Mouse (Mus musculus) gastrocnemius, postnatal 14 days (tissue): Measurements from ENCODE around the gene Ap1s1. TPM values are rescaled to one million over a fixed set of nuclear protein-coding genes. Genes with fewer than 3 reads are reported as not detected.

ENCODE experiments used
- DNase-seq: peaks from one replicate; pipeline ENCODE4 v3.0.0; 2021; ENCODE audit warnings: mixed read lengths
- intact Hi-C: fragments of 180-260 bp; cut with DNase I; formaldehyde crosslinking; loops from one replicate; pipeline ENCODE4 v1.15.1; 2025; ENCODE audit warnings: low total_unique reads
- long read RNA-seq, 2 experiments: library from polyadenylated mRNA; stranded (forward); transcript quantifications; one replicate each; pipeline ENCODE4 v2.0.0; 2021
- total RNA-seq, 2 experiments: library from RNA; stranded (reverse); gene quantifications; 2 replicates each; pipeline ENCODE4 v1.2.3; 2021

The Ap1s1 gene
- total RNA-seq = 10 to 100 TPM; 24.3 to 26.0 TPM
- long read RNA-seq, experiment 1, transcript Ap1s1-201 (5 exons, 1,353 nt) = major isoform, 26 of 27 reads
- long read RNA-seq, experiment 1, partial matches to known transcripts = 1 of 27 reads
- long read RNA-seq, experiment 1, other reads (novel, unspliced or antisense) = 0 of 27 reads
- long read RNA-seq, experiment 2, transcript Ap1s1-201 (5 exons, 1,353 nt) = major isoform, 21 of 25 reads
- long read RNA-seq, experiment 2, partial matches to known transcripts = 1 of 25 reads
- long read RNA-seq, experiment 2, other reads (novel, unspliced or antisense) = 2 of 25 reads

GRCm38 (mm10) chr5:137045402-137046323 lies at the start of gene Ap1s1:
Gene Ap1s1 (minus strand): TSS chr5:137046135.
- DNase-seq = peak; percentile 97
- intact Hi-C loops = no loop called here

- intact Hi-C loops = no loop called here
- no peak for DNase-seq
These were observed 49.2 kb upstream of the Ap1s1 start for GRCm38 (mm10) chr5:137095135-137095534.

GRCm38 (mm10) chr5:137093720-137094119 lies 47.8 kb upstream of the Ap1s1 start:
- no peak for DNase-seq
- intact Hi-C loops = no loop called here

GRCm38 (mm10) chr5:137091560-137091959 lies 45.6 kb upstream of the Ap1s1 start:
- intact Hi-C loops = no loop called here
- no peak for DNase-seq

GRCm38 (mm10) chr5:137090870-137091269 lies 44.9 kb upstream of the Ap1s1 start:
- intact Hi-C loops = no loop called here

GRCm38 (mm10) chr5:137087410-137087809 lies 41.5 kb upstream of the Ap1s1 start:
- intact Hi-C loops = no loop called here
- DNase-seq = peak; percentile 50

More at GRCm38 (mm10) chr5:137090870-137091269, 44.9 kb upstream of the Ap1s1 start:
- no peak for DNase-seq

GRCm38 (mm10) chr5:137085731-137086130 lies 39.8 kb upstream of the Ap1s1 start:
- DNase-seq = no peak
- intact Hi-C loops = no loop called here

- intact Hi-C loops = no loop called here
- DNase-seq = no peak
These were observed 39.1 kb upstream of the Ap1s1 start for GRCm38 (mm10) chr5:137085021-137085420.

GRCm38 (mm10) chr5:137083051-137083450 lies 37.1 kb upstream of the Ap1s1 start:
- no peak for DNase-seq
- intact Hi-C loops = no loop called here

GRCm38 (mm10) chr5:137079849-137080248 lies 33.9 kb upstream of the Ap1s1 start:
- peak; percentile 18 for DNase-seq
- intact Hi-C loops = no loop called here

- DNase-seq = no peak
- intact Hi-C loops = no loop called here
These were observed 32.7 kb upstream of the Ap1s1 start for GRCm38 (mm10) chr5:137078616-137079015.

- intact Hi-C loops = no loop called here
- DNase-seq = peak; percentile 32
These were observed 32.1 kb upstream of the Ap1s1 start for GRCm38 (mm10) chr5:137078041-137078440.

- intact Hi-C loops = no loop called here
- no peak for DNase-seq
These were observed 31.3 kb upstream of the Ap1s1 start for GRCm38 (mm10) chr5:137077187-137077586.

- DNase-seq = peak; percentile 58
- intact Hi-C loops = no loop called here
These were observed 30.4 kb upstream of the Ap1s1 start for GRCm38 (mm10) chr5:137076191-137076930.

GRCm38 (mm10) chr5:137075726-137076125 lies 29.8 kb upstream of the Ap1s1 start:
- intact Hi-C loops = no loop called here
- no peak for DNase-seq

- intact Hi-C loops = no loop called here
- DNase-seq = peak; percentile 58
These were observed 28.3 kb upstream of the Ap1s1 start for GRCm38 (mm10) chr5:137074191-137074651.

- DNase-seq = no peak
- intact Hi-C loops = no loop called here
These were observed 27.2 kb upstream of the Ap1s1 start for GRCm38 (mm10) chr5:137073141-137073540.

GRCm38 (mm10) chr5:137072079-137072960 lies 26.4 kb upstream of the Ap1s1 start, which contains the start of gene Serpine1:
Gene Serpine1 (minus strand): TSS chr5:137072268.
- intact Hi-C loops = no loop called here
- DNase-seq = peak; percentile 85
